Mouse (Mus musculus): ENCODE measurements around the gene Glrp1. TPM values are rescaled to one million over a fixed set of nuclear protein-coding genes. Genes with fewer than 3 reads are reported as not detected.

Glrp1 gene
- polyA plus RNA-seq, 1 experiment from 2014 or later = not detected

- Histone ChIP-seq H3K9me3 (replicated peaks) (no peaks in the 10 kb centered on the region), H3K4me3 (replicated peaks) (no peak overlapping the region), H3K4me2 (no peak overlapping the region), H3K4me1 (peaks cover 18% of the 10 kb centered on the region), H3K36me3 (no peaks in the 10 kb centered on the region), H3K27me3 (no peaks in the 10 kb centered on the region), H3K9ac (no peak overlapping the region), H3K27ac (no peak overlapping the region)
- 50% methylated on average over 17 of the region's 17 CpGs for WGBS
- 0 out of 2 replicates have a peak, but pooled peaks have one; percentile 74 for ATAC-seq (replicated peaks; ENCODE audit: low FRiP score)
Measured at GRCm38 (mm10) chr1:88491617-88492378, 18.1 kb downstream of the Glrp1 start.

- 91% methylated on average over 10 of the region's 10 CpGs for WGBS
- Histone ChIP-seq H3K9me3 (replicated peaks) (no peaks in the 10 kb centered on the region), H3K36me3 (no peaks in the 10 kb centered on the region), H3K27me3 (no peaks in the 10 kb centered on the region), H3K9ac (no peak overlapping the region), H3K4me3 (replicated peaks) (no peak overlapping the region), H3K4me1 (peaks cover 18% of the 10 kb centered on the region), H3K4me2 (no peak overlapping the region), H3K27ac (no peak overlapping the region)
- ATAC-seq (replicated peaks; ENCODE audit: low FRiP score) = no peak
Measured at GRCm38 (mm10) chr1:88490164-88490563, 19.7 kb downstream of the Glrp1 start.

- ATAC-seq (replicated peaks; ENCODE audit: low FRiP score) = no peak
- Histone ChIP-seq H3K27me3 (no peaks in the 10 kb centered on the region), H3K36me3 (no peaks in the 10 kb centered on the region), H3K4me2 (no peak overlapping the region), H3K27ac (0 out of 2 replicates have a peak overlapping the region, but pooled peaks have one; percentile 45), H3K4me1 (peaks cover 20% of the 10 kb centered on the region), H3K9ac (no peak overlapping the region), H3K4me3 (replicated peaks) (no peak overlapping the region), H3K9me3 (replicated peaks) (no peaks in the 10 kb centered on the region)
- 54% methylated on average over 4 of the region's 4 CpGs for WGBS
Measured at GRCm38 (mm10) chr1:88488957-88489356, 20.9 kb downstream of the Glrp1 start.

- no peak overlapping the region for H3K4me2 ChIP-seq
- peaks cover 12% of the 10 kb centered on the region; the same call in 1 of the 2 replicates for H3K4me1 ChIP-seq
- H3K9ac ChIP-seq = no peak overlapping the region
- H3K9me3 ChIP-seq (replicated peaks) = no peaks in the 10 kb centered on the region
- no peak overlapping the region for H3K27ac ChIP-seq
- 60% methylated on average over 4 of the region's 4 CpGs for WGBS
- H3K36me3 ChIP-seq = no peaks in the 10 kb centered on the region
- ATAC-seq (replicated peaks; ENCODE audit: low FRiP score) = no peak
- no peaks in the 10 kb centered on the region for H3K27me3 ChIP-seq
- H3K4me3 ChIP-seq (replicated peaks) = no peak overlapping the region
Measured at GRCm38 (mm10) chr1:88486336-88486735, 23.5 kb downstream of the Glrp1 start.

- ATAC-seq (replicated peaks; ENCODE audit: low FRiP score) = no peak
- H3K9ac ChIP-seq = no peak overlapping the region
- no peaks in the 10 kb centered on the region for H3K36me3 ChIP-seq
- no peak overlapping the region for H3K27ac ChIP-seq
- WGBS = 76% methylated on average over 4 of the region's 4 CpGs
- H3K4me3 ChIP-seq (replicated peaks) = no peak overlapping the region
- no peaks in the 10 kb centered on the region for H3K27me3 ChIP-seq
- peaks cover 13% of the 10 kb centered on the region; the same call in 1 of the 2 replicates for H3K4me1 ChIP-seq
- no peaks in the 10 kb centered on the region for H3K9me3 ChIP-seq (replicated peaks)
- H3K4me2 ChIP-seq = no peak overlapping the region
Measured at GRCm38 (mm10) chr1:88484059-88484458, 25.8 kb downstream of the Glrp1 start.

- H3K27me3 ChIP-seq = no peaks in the 10 kb centered on the region
- no peak overlapping the region for H3K9ac ChIP-seq
- no peak for ATAC-seq (replicated peaks; ENCODE audit: low FRiP score)
- H3K9me3 ChIP-seq (replicated peaks) = no peaks in the 10 kb centered on the region
- no peak overlapping the region for H3K27ac ChIP-seq
- H3K4me2 ChIP-seq = no peak overlapping the region
- 72% methylated on average over 17 of the region's 17 CpGs for WGBS
- H3K36me3 ChIP-seq = no peaks in the 10 kb centered on the region
- peaks cover 15% of the 10 kb centered on the region for H3K4me1 ChIP-seq
- H3K4me3 ChIP-seq (replicated peaks) = no peak overlapping the region
Measured at GRCm38 (mm10) chr1:88482142-88483099, 27.4 kb downstream of the Glrp1 start.

GRCm38 (mm10) chr1:88480594-88480993 lies 29.3 kb downstream of the Glrp1 start:
- Histone ChIP-seq H3K27ac (no peak overlapping the region), H3K4me1 (peaks cover 33% of the 10 kb centered on the region), H3K9ac (no peak overlapping the region), H3K4me2 (no peak overlapping the region), H3K36me3 (no peaks in the 10 kb centered on the region), H3K27me3 (no peaks in the 10 kb centered on the region), H3K4me3 (replicated peaks) (no peak overlapping the region), H3K9me3 (replicated peaks) (no peaks in the 10 kb centered on the region)
- 61% methylated on average over 8 of the region's 8 CpGs for WGBS
- no peak for ATAC-seq (replicated peaks; ENCODE audit: low FRiP score)

GRCm38 (mm10) chr1:88478205-88478604 lies 31.7 kb downstream of the Glrp1 start:
- Histone ChIP-seq H3K36me3 (no peaks in the 10 kb centered on the region), H3K27me3 (no peaks in the 10 kb centered on the region), H3K9me3 (replicated peaks) (no peaks in the 10 kb centered on the region), H3K27ac (peak overlapping the region; percentile 95; the same call in 1 of the 2 replicates), H3K9ac (no peak overlapping the region), H3K4me2 (no peak overlapping the region), H3K4me3 (replicated peaks) (no peak overlapping the region), H3K4me1 (peaks cover 54% of the 10 kb centered on the region)
- ATAC-seq (replicated peaks; ENCODE audit: low FRiP score) = no peak
- WGBS = 25% methylated on average over 2 of the region's 2 CpGs

- no peak for ATAC-seq (replicated peaks; ENCODE audit: low FRiP score)
- WGBS = 80% methylated on average over 20 of the region's 20 CpGs
- Histone ChIP-seq H3K27ac (peak overlapping the region; percentile 95), H3K4me1 (peaks cover 58% of the 10 kb centered on the region), H3K4me2 (no peak overlapping the region), H3K9me3 (replicated peaks) (no peaks in the 10 kb centered on the region), H3K27me3 (no peaks in the 10 kb centered on the region), H3K9ac (no peak overlapping the region), H3K36me3 (no peaks in the 10 kb centered on the region), H3K4me3 (replicated peaks) (no peak overlapping the region)
Measured at GRCm38 (mm10) chr1:88476554-88477085, 33.2 kb downstream of the Glrp1 start.

- Histone ChIP-seq H3K36me3 (no peaks in the 10 kb centered on the region), H3K4me1 (peaks cover 56% of the 10 kb centered on the region), H3K9ac (no peak overlapping the region), H3K4me3 (replicated peaks) (no peak overlapping the region), H3K4me2 (peak overlapping the region; percentile 4; the same call in 1 of the 2 replicates), H3K27ac (peak overlapping the region; percentile 95), H3K9me3 (replicated peaks) (no peaks in the 10 kb centered on the region), H3K27me3 (no peaks in the 10 kb centered on the region)
- ATAC-seq (replicated peaks; ENCODE audit: low FRiP score) = peak; percentile 91
- 2% methylated on average over 8 of the region's 8 CpGs for WGBS
Measured at GRCm38 (mm10) chr1:88475502-88475953, 34.3 kb downstream of the Glrp1 start.

GRCm38 (mm10) chr1:88474598-88474997 lies 35.3 kb downstream of the Glrp1 start:
- H3K27me3 ChIP-seq = no peaks in the 10 kb centered on the region
- peak; percentile 81 for ATAC-seq (replicated peaks; ENCODE audit: low FRiP score)
- peak overlapping the region; percentile 95 for H3K27ac ChIP-seq
- no peaks in the 10 kb centered on the region for H3K36me3 ChIP-seq
- WGBS = 3% methylated on average over 7 of the region's 7 CpGs
- peaks cover 61% of the 10 kb centered on the region for H3K4me1 ChIP-seq
- H3K4me2 ChIP-seq = peak overlapping the region; percentile 17; the same call in 1 of the 2 replicates
- H3K9ac ChIP-seq = no peak overlapping the region
- no peaks in the 10 kb centered on the region for H3K9me3 ChIP-seq (replicated peaks)
- no peak overlapping the region for H3K4me3 ChIP-seq (replicated peaks)
